10 mouse cellular contexts compared by ENCODE assay signal in genomic region chr11:5192084-5192516, GRCm38 (mm10). TPM values are rescaled to one million over a fixed set of nuclear protein-coding genes. Genes with fewer than 3 reads are reported as not detected.
DNase-seq lines count a peak whose midpoint lies in the region.
"Had no signal": no experiment of that assay in that cellular context is flagged by ENCODE, and none has a peak within 500 bp of the region (broad histone marks: within the 10 kb centered on the region; RNA-seq: fewer than 3 reads in every experiment).

No protein-coding gene starts in this region.

- intact Hi-C loops in gastrocnemius, postnatal 36 days (cut with DNase I), result loop anchor here (5.0 kb wide), 1 partner anchor 65 kb away; no protein-coding TSS in a partner anchor
- intact Hi-C loops in heart, postnatal 14 days (cut with DNase I), result loop anchor here (5.0 kb wide), 1 partner anchor 70 kb away; the partner anchor contains the start of gene Kremen1
- intact Hi-C loops in left cerebral cortex, postnatal 4 days (cut with DNase I), result no loop called here

- DNase-seq in ovary, adult 18-20 months (ENCODE audit: low spot score), result peak; percentile 7
- DNase-seq in ovary, postnatal 10 days (ENCODE audit: low spot score), result no peak
- peak; percentile 71 to 76 for DNase-seq in gastrocnemius, postnatal 36 days
- peak; percentile 53 to 62 for DNase-seq in heart, postnatal 14 days
- no peak for DNase-seq in kidney, postnatal 4 days
- no peak for DNase-seq in left cerebral cortex, postnatal 4 days
- DNase-seq in natural killer cell, adult 2 months (ENCODE audit: low spot score in 2 of 2), result no peak
- DNase-seq: embryo, embryonic 11 days; forebrain, postnatal 0 days; thymus, postnatal 14 days had no signal

RNA-seq across cellular contexts. Expression of gene Emid1, which starts 40.0 kb away (rescaled TPM):
- total RNA-seq in gastrocnemius, postnatal 36 days (2021), result 10 to 100 TPM; 11.7 to 17.6 TPM
- 1 to 10 TPM; 4.1 to 4.6 TPM for total RNA-seq in heart, postnatal 14 days (2021)
- 10 to 100 TPM; 38.7 to 43.8 TPM for total RNA-seq in left cerebral cortex, postnatal 4 days (2021)

Comparison
In these comparisons a context has a peak if more than half of its experiments do, and no peak if none do; other contexts are left out.
1. DNase-seq: peak in ovary, adult 18-20 months (single experiment), gastrocnemius, postnatal 36 days (2 of 2) and heart, postnatal 14 days (2 of 2); none in ovary, postnatal 10 days (single experiment), kidney, postnatal 4 days (0 of 2), left cerebral cortex, postnatal 4 days (single experiment) and natural killer cell, adult 2 months (0 of 2).